Mouse (Mus musculus): Measurements from ENCODE around the gene Itgb1bp1.

Gene Itgb1bp1

DNA sequence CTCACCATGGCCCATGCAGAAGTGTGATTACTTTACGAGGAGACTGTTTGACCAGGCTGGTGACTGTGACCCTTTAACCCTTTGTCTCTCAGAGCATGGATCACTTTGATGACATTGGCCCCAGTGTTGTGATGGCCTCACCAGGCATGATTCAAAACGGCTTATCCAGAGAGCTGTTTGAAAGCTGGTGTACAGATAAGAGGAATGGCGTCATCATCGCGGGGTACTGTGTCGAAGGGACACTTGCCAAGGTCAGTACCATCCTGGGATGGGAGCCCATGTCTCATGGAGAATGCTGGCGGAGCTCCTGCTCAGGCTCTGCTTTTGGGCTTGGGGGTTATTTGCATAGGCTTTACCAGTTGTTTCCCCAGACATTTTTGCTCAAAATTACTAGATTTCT lies 15.2 kb upstream of the Itgb1bp1 start:
- DNase-seq (ENCODE audit: low spot score in 2 of 2): no peak

DNA sequence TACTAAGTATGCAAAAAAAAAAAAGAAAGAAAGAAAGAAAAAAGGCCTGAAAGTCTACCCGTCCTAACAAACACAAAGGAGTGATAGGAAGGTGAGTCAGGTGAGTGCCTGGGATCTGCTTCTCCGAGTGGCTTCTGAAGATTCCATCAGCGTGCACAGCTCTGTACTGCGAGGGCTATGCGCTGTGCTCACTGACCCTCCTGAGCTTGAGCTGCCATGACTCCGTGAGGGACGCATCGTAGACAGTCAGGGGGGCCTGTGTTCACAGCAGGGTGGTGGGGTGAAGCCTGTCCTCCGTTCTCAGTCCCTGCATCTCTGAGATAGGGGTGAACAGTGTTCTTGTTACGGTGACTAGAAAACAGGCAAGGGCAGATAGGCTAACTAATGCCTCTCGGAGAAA lies 12.8 kb upstream of the Itgb1bp1 start:
- DNase-seq (ENCODE audit: low spot score in 2 of 2): no peak

DNA sequence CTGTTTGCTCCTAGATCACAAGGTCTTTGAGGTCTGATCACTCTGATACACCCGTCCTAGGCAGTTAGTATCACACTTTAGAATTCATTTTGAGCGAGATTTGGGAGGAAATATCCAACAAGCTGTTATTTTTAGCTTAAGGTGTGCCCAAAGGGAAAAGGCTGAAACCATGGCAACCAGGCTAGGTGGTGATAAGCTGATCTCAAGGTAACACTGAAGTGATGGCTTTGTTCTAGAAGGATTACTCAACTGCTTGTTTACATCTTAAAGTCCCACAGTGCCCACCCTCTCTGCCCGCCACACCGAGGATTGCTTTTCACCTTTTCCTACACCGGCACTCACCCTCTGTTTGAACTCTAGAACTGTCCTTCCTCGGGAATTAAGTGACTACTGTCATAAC lies 3.6 kb upstream of the Itgb1bp1 start:
- DNase-seq (ENCODE audit: low spot score in 2 of 2): no peak

DNA sequence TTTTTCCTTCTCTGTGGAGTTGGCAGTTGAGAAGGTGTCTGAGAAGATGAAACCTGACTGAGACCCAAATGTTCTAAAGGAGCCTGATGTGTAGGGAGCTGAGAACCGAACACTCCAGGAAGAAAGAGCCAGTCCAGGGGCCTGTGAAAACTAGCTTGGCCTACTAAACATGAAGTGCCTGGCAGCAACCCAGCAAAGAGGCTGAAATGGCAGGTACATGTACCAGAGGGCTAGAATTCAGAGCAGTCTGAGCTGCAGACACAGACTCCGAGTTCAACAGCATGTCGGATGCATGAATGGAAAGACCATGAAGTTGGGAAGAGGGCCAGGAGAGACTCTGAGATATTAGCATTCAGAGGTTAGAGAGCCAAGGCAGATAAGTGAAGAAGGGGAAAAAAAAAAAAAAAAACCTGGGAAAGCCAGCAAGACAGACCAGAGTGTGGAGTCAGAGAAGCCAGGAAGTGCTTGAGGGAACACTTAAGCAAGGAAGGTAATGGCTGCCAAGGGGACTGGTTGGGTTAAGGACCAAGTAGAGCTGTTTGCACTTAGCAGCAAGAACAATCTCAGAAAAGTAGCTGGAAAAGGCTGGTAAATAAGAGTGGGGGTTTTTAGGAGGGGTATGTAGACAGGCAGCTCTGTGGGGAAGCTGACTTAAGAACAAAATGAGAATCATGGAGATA lies 2.8 kb upstream of the Itgb1bp1 start:
- DNase-seq (ENCODE audit: low spot score in 2 of 2): no peak

DNA sequence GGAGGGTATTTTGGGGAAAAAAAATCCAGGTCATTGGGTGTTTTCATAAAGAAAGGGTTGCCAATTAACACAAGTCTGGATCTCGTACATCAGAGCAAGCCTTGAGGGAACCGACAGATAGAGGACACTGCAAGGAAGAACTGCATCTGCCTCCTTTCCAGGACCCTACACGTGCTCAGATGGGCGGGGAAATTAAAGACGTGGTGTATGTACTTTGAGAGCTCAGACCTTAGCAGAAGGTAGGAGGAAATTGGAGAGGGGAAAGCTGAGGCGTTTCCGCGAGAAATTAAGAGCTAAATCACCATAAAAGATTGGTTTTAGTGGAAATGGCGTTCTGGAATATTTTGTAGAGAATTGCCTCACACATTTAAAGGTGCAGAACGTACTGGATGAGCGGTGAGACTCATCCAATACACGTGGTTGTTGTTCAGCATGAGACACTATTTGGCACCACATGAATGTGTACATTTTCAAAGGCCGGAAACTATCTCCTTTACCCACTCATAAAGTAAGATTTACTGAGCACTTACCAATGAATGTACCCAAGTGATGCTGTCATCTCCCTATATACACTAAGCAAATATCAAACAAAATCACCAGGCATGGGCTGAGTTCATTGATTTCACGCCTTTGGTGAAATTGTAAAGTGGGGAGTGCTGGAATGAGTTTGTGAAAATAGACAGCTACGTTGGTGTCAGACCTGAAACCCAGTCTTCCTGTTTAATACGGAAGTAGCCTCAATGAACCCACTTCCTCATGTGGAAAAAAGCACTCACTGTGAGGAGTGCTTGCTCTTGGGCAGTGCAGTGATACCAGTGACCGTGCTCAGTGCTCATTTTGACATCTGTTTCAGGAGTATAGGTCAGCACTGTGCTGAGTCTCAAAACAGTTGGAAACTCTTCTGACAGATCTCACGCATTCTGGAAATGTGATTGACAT lies 897 bp upstream of the Itgb1bp1 start:
- no peak for DNase-seq (ENCODE audit: low spot score in 2 of 2)

DNA sequence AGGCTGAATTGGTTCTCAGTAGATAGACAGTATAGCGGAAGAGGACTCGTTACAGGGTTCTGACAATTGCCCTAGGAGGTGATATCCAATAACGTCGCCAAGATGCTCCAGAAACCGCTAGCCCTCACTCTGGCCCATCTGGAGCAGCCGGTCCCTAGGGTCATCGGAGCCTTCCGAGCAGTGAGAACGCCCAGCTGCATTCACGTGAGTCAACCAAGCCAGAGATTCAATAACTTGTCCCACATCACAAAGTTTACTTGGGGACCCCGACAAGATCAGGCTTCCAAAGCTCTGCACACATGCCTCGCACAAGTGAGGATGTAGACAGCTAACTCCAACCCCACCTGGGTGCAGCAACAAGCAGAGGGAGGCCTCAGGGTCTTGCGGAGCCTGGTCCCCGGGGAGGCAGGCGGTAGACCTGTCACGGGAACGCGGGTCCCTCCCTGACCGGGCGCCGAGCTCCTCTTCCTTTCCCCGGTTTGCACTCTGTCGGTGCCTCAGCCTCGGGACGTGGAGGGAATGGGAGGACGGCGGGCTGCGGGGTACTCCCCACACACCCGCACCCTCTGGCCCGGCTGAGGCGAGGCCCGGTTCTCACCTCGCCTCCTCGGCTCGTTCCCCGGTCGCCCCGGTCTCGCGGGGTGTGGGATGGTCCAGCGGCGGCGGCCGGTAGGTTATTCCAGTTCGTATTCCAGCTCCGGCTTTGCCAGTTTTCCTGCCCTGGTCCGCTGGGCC lies 409 bp downstream of the Itgb1bp1 start:
- peak in 1 of 2 experiments; percentile 99 for DNase-seq (ENCODE audit: low spot score in 2 of 2)

DNA sequence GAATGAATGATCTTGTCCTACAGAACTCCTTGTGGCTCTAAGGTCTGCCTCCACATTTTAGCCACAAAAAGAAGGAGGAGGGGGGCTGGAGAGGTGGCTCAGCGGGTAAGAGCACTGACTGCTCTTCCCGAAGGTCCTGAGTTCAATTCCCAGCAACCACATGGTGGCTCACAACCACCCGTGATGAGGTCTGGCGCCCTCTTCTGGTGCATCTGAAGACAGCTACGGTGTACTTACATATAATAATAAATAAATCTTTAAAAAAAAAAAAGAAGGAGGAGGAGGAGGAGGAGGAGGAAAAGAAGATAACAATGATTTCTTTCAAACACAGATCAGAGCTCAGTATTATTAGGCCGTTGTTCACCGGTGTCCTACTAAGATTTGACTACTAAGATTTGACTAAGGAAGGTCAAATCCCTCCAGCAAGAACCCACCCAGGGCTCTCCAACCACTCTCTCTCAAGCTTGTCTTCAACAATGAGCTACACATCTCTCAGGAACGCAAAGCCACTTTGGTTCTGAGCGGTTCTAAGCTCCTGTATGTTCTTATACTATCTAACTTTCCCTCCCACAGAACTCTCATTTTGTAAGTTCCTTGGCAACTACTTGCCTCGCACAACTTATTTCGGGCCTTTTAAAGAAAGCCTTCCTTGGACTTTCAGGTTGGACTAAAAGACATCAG lies 1.2 kb downstream of the Itgb1bp1 start, which contains the start of gene Cpsf3:
Gene Cpsf3 (plus strand): TSS at position 631 of the 681 bp plus-strand sequence.
- DNase-seq (ENCODE audit: low spot score in 2 of 2): no peak

DNA sequence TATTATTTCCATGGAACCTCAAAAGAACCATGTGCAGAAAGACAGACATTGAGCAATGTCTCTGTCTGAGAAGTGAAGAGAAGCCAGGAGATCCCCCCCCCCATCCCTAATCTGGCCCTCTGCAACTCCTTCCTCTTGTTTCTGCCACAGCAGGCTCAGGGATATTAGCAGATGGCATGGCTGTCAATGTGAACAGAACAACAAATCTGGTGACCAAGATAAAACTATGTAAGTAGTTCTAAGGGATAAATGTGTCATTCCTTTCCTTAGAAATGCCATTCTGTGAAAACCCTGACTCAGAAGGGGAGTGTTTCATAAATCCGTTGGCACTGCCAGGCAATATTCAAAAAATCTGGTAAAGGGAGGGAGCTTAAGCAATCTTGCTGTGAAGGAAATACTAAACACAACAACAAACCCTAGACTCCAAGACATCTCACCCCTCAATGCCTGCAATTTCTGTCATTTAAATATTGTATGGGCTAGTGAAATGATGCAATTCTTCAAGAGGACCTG lies 8.7 kb downstream of the Itgb1bp1 start:
- DNase-seq (ENCODE audit: low spot score in 2 of 2): no peak

DNA sequence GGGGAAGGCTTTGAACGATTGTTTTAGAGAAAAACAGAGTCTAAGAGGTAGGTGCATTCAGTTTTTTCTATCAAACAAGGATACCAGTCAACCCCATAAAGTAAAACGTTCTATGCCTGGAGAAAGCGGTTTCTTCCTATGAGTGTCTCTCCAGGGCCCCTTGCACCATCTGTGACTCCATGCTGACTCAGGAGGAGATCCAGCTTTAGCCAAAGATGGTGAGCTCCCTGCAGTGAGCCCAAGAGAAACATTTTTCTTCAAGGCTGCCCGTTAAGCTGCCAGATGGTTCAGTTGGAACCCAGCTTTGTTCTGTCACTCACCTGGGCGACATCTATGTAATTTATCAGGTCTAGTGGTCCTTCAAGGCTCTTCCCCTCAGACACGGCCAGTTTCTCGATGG lies 11.6 kb downstream of the Itgb1bp1 start:
- no peak for DNase-seq (ENCODE audit: low spot score in 2 of 2)

DNA sequence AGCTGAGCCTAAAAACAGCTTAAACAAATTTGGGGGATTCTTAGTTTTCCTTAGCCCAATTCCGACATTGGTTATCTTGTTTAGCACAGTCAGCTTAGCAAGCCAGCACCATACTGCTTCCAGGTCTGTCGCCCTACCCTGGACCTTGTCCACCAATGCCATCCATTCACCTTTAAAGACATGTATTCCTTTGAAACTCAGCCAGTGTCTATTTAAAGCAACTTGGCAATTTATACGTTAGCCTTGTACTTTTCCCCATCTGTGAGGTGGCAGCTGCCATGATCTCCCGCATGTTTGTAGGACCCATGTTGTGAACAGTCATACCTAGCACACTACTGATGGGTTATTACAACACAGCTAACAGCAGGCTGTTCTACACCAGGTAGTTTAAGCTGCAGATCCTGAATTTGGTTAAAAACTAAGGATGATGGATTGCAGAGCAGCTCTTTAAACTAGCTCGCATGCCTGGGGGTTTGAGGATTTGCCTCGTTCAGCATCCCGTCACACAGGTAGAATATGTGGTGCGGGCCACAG lies 17.9 kb downstream of the Itgb1bp1 start:
- DNase-seq (ENCODE audit: low spot score in 2 of 2): no peak

DNA sequence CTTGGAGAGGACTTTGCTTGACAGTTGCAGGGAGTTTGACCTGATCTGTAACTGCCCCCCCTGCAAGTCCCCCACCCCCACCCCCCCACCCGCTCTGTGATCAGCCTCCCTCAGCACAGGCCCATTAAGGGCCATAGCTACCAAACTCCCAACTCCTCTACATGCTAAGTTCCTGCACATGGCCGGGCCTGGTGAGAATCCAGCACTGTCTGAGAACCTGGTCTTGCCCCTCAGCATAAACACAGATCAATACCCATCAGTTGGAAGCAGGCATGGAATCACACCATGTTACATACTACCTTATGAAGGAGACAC lies 19.3 kb downstream of the Itgb1bp1 start:
- DNase-seq (ENCODE audit: low spot score in 2 of 2): no peak

DNA sequence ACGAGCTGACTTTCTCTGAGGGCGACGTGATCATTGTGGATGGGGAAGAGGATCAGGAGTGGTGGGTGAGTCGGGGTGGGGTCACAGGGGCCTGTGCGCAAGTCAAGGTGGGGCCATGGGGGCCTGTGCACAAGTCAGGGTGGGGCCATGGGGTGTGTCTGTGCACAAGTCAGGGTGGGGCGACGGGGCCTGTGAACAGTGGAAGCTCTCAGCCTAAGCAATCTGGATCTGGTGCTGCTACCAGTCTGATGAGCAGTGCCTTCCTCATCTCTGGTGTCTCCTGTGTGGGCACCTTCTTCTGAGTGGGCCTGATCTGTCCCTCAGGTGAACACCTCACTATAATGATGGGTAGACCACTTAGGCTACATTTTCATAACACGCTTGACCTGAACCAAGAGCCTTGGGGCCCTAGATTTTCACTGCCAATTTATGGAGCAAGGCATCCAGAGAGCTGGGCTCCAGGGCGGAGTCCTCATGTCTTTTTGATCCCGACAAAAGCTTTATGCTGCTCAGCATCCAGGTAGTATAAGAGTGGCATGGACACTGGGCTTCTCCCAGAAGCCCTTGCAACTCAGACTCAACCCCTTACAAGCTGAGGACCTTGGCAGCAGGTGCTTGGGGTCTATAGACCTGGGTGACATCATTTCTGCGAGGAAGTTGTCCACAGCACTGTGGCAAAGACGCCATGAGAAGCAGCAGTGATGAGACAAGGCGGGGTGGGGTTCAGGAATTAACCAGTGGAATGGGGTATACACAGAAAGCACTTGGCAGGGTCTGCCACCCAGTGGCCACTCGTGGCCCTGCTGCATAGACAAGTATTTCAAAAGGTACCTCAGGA lies 19.9 kb downstream of the Itgb1bp1 start:
- DNase-seq (ENCODE audit: low spot score in 2 of 2): peak in 1 of 2 experiments; percentile 33

DNA sequence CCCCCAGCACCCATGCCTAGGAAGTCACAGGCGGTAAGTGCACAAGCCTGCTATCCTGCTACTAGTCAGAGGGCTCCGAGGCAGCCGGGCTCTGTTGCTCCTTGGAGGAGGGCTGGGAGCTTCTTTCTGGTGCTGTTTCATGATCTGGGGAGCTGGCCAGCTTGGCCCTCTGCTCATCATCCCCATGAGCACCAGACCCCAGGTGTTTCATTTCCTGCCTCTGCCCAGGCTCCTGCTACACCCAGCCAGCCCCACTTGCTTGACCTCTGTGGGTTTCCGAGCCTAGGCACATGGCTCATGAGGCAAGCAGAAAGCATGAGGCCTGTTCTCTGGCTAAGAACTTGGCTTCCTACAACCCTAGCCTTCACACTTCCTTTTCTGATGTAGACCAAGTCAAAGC lies 20.6 kb downstream of the Itgb1bp1 start:
- DNase-seq (ENCODE audit: low spot score in 2 of 2): no peak

DNA sequence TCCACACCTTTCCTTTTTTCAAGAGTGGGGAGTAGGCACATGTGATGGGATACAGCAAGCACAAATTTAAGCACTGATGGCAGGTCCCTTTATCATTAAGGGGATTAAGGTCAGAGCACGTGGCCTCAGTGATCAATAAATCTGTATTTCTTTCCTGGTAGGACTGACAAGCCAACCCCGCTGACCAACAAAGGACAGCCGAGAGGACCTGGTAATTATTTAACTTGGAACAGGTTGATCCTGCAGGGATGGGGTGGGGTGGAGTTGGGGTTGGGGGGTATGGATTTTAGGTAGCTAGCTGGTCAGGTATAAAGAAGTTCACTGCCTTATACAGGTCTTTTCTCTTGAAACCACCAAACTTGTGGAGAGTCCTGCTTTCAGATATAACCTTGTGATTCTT lies 21.1 kb downstream of the Itgb1bp1 start:
- no peak for DNase-seq (ENCODE audit: low spot score in 2 of 2)

DNA sequence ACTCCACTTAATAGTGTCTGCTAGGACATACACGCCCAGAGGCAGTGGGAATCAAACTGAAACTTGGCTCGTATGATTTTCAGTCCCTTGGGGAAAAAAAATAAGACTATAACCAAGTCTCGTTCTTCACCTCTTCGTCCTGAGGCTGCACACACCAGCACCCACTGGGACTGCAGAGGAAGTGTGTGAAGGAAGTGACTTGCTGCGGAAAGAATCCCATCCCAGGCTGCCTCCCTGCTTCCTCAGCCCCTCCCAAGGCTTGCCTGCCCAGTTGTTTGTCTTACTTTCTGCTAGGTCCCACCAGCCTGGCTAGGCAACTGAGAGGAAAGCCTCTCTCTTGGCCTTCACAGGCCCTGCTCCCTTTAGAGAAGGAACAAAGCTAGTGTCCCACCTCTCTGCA lies 21.8 kb downstream of the Itgb1bp1 start:
- DNase-seq (ENCODE audit: low spot score in 2 of 2): no peak

DNA sequence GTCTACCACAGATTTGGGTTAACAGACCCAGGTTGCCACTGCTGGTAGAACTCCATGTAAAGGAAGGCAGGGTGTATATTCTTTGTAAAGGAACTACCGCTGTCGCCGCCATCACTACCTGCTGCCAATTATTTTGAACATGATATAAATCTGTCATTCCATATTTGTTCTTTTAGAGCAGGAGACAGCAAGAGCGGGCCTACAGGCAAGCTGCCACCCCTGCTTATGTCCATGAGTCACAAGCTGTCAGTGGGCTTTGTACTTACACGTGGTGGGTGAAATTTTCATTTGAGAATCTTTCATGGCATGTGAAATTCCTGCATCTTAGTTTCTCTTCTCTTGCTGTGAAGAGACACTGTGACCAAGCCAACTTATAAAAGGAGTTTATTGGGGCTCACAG lies 22.8 kb downstream of the Itgb1bp1 start:
- no peak for DNase-seq (ENCODE audit: low spot score in 2 of 2)

DNA sequence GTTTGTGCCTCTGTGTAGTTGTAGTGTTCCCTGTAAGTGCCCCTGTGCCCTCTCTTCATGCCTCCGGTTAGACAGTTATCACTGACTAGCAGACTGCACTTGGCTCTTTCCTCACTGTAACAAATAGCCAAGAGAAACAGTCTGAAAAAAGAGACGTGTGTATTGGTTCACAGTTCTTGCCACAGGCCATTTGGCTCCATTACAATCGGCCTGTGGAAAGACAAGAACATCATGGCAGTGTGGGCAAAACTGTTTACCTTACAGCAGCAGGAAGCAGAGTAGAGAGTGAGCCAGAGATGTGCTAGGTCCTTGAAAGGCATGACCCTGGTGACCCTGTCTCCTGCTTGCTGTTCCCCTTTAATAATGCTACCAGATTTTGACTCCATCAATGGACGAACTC lies 24.6 kb downstream of the Itgb1bp1 start:
- no peak for DNase-seq (ENCODE audit: low spot score in 2 of 2)

DNA sequence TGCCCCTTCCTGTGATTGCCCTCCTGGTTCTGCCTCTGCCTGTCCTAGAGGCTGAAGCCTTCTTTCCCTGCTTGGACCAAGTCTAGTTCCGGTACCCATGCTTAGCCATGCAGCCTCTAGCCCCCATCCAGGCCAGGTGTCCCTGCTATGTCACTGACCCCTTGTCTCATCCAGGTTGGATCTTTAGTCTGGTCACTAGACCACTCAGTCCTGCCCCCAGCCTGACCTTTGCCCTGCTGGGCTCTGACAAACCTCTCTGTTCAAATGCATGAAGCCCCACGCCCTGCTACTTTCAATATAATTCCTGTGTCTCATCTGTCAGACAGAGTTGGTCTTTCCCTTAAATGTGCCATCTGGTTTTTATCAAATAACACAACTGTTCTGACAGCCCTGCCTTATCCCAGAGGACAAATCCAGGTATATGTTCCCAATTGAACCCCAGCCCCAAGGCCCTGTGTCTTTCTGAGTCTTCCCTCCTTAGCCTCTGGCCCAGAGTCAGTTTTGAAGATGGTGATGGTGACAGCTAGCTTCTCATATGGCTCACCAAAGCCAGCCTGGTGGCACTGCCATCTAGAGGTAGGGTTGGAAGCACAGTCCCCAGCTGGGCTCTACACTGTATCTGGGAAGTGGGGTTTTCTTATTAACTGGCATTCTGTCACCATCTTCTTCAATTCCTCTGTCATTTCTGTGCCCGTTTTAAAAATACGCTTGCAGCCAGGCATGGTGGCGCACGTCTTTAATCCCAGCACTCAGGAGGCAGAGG lies 25.4 kb downstream of the Itgb1bp1 start:
- DNase-seq (ENCODE audit: low spot score in 2 of 2): no peak

DNA sequence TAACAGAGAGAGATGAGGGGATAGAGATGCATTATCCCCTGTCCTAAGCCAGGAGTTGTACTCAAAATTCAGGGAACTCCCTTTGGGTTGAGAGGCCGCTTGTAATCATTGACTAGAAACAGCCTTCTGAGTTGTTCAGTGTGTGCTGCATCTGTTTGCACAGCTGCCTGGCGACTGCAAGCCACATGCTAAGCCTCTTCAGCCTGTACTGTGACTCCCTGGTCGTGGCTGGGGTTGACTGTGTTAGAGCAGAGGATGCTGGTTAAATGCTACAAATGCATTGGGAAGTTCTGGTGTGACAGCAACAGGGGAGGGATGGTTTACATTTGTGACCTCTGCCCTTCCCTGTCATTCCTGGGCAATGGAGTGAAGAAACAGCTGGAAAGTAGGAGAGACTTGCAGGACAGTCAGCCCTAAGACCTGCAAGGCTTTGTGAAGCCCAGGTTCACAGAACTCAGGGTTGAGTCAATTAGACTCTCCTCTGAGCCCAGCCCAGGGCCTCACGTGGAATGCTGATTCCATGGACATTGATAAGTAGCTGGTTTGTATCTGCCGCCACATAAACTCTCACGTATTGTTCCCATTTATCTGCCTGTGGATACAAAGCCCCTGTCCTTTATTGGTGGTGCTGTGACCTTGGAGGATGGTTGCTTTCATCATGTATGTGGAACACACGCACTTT lies 38.2 kb downstream of the Itgb1bp1 start:
- no peak for DNase-seq (ENCODE audit: low spot score in 2 of 2)

All from urinary bladder, adult 18-20 months (tissue).